Mouse (Mus musculus): ENCODE measurements at regions not wholly inside any gene's neighbourhood (a gene's known extent, or its start where the extent isn't known, plus 50 kb on each side); places are given as distances from the start of the nearest gene placed in this dataset.
"Not testable (repeated sequence)": the region's sequence is repeated elsewhere in the genome, so short reads cannot be mapped to it uniquely, and the experiment has no call there.

- peak; percentile 76; the same call in 1 of the 2 replicates for ATAC-seq (ENCODE audit: insufficient number of reproducible peaks, insufficient read depth, low FRiP score, low read depth)
- WGBS: 65% methylated on average over 2 of the region's 2 CpGs
- not testable (repeated sequence) for H3K9me3 ChIP-seq (ENCODE audit: control insufficient read depth, low read depth, low read length); H3K4me2 ChIP-seq (replicated peaks; ENCODE audit: low read depth, low read length); H3K9ac ChIP-seq (replicated peaks; ENCODE audit: low read depth, low read length); H3K27ac ChIP-seq (ENCODE audit: low read length); H3K27me3 ChIP-seq (ENCODE audit: control insufficient read depth, insufficient read depth, low read length); H3K4me1 ChIP-seq (ENCODE audit: control insufficient read depth, insufficient read depth, low read length); H3K36me3 ChIP-seq (ENCODE audit: control insufficient read depth, insufficient read depth, low read length); H3K4me3 ChIP-seq (ENCODE audit: low read depth, low read length)
These were observed 411.2 kb upstream of the Api5 start for GRCm38 (mm10) chr2:94849097-94849496.

DNA sequence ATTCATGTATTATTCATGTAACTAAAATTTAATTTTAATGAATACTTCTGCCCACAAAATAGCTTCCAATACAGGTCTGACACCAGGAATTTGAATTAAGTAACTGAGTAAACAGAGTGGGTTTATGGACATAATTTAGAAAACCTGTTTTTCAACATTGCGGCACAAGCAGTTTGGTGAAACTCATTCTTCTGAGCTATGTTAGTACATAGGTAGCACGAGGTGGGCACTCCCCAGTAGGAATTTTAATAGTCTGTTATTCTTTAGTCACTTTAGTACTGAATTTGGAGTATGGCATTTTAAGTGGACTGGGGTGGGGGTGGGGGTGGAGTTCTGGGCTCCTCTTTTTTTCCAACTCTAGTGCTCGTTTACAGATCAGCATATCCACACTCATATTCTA, 408.5 kb upstream of the Api5 start:
- Histone ChIP-seq H3K4me3 (ENCODE audit: low read depth, low read length) (no peak overlapping the region), H3K9ac (replicated peaks; ENCODE audit: low read depth, low read length) (no peak overlapping the region), H3K4me1 (ENCODE audit: control insufficient read depth, insufficient read depth, low read length) (no peaks in the 10 kb centered on the region), H3K27ac (ENCODE audit: low read length) (no peak overlapping the region), H3K36me3 (ENCODE audit: control insufficient read depth, insufficient read depth, low read length) (no peaks in the 10 kb centered on the region), H3K9me3 (ENCODE audit: control insufficient read depth, low read depth, low read length) (no peaks in the 10 kb centered on the region), H3K27me3 (ENCODE audit: control insufficient read depth, insufficient read depth, low read length) (no peaks in the 10 kb centered on the region), H3K4me2 (replicated peaks; ENCODE audit: low read depth, low read length) (no peak overlapping the region)
- ATAC-seq (ENCODE audit: insufficient number of reproducible peaks, insufficient read depth, low FRiP score, low read depth): 0 out of 2 replicates have a peak, but pooled peaks have one; percentile 28
- WGBS: 54% methylated on average over 3 of the region's 3 CpGs
